Mouse (Mus musculus) cerebellum, adult (tissue): Measurements from ENCODE around the gene Entpd8.

ENCODE experiments used
- ATAC-seq: cut with Nextera tagmentation; 2 replicates; pipeline ENCODE4 v1.9.2; 2017; ENCODE audit warnings: mild to moderate bottlenecking, moderate library complexity, mixed read lengths; ENCODE audit not compliant: insufficient number of reproducible peaks, low FRiP score, low TSS enrichment

Gene Entpd8

DNA sequence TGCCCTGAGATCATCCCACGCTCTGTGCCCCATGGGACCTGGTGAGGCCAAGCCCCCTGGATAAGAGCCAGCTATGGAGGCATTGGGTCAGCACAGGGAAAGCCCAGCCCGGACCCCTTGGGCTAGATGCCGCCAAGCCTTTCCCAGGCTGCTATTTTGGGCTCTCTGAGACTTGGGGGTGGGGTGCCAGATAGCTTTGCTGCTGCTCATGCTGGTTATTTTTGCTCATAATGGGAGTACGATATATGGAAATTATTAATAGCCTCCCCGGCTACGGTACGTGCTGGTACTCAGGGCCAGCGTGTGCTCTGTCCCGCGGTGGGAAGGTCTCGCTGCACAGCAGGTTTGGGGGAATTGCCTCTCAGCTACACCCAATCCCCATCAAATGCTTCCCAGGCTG, 48.0 kb downstream of the Entpd8 start:
- no peak for ATAC-seq

- no peak for ATAC-seq
Observed at GRCm38 (mm10) chr2:25131601-25132000, 51.5 kb downstream of the Entpd8 start.
